In the genomic region with DNA sequence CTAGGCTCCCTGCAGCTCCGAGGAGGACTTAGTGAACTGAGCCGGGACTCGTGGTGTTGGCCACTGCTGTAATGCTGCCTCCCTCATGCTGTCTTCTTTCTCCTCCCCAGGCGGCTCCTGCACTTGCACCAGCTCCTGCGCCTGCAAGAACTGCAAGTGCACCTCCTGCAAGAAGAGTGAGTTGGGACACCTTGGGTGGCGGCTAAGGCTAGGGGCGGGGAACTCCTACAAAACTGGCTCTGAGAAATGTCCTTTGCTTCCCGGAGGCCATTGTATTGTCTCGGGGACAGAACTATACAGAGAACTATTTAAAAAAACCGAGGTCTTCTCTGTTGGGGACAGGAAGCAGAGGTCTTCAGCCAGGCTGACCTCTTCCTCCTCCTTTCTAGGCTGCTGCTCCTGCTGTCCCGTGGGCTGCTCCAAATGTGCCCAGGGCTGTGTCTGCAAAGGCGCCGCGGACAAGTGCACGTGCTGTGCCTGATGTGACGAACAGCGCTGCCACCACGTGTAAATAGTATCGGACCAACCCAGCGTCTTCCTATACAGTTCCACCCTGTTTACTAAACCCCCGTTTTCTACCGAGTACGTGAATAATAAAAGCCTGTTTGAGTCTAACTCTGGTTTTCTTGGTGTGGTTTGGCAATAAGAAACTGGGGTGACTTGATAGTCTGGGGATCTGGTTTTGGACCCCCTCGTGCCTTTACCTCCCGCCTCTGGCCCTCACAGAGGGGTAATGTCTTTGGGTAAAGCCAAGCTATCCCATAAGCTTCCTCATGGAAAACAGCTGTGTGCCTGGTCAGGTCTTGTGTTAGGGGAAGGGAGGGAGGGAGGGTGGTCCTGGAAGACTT, we compare ENCODE assay signal across 8 mouse cellular contexts. TPM values are rescaled to one million over a fixed set of nuclear protein-coding genes. Genes with fewer than 3 reads are reported as not detected.
A peak's percentile ranks its signal among the peaks of the same experiment; 100 is the strongest.
DNase-seq lines count a peak whose midpoint lies in the region; ATAC-seq and TF ChIP-seq lines count a peak whose summit lies in the region.

No protein-coding gene starts in this region.

- no peaks in the 10 kb centered on the region for H3K36me3 ChIP-seq in E14TG2a.4 (ENCODE audit: insufficient read depth, low read length)
- no peaks in the 10 kb centered on the region for H3K36me3 ChIP-seq in forebrain, embryonic 10.5 days (replicated peaks)
- H3K36me3 ChIP-seq in intestine, embryonic 15.5 days, result no peaks in the 10 kb centered on the region

- no peak for TF ChIP-seq CTCF in E14TG2a.4 (conservative IDR thresholded peaks at IDR 0.05; ENCODE audit: low read length)

- 4% methylated on average over 25 of the region's 25 CpGs for WGBS in forebrain, embryonic 10.5 days
- 5% methylated on average over 25 of the region's 25 CpGs for WGBS in intestine, embryonic 15.5 days

- H3K9ac ChIP-seq in intestine, embryonic 15.5 days, result peak overlapping the region; percentile 64

- H3K9me3 ChIP-seq in E14TG2a.4 (ENCODE audit: low read length), result no peaks in the 10 kb centered on the region
- no peaks in the 10 kb centered on the region for H3K9me3 ChIP-seq in forebrain, embryonic 10.5 days
- no peaks in the 10 kb centered on the region for H3K9me3 ChIP-seq in intestine, embryonic 15.5 days

- peak; percentile 51 to 81 for DNase-seq in adrenal gland, adult (ENCODE audit: inconsistent age in 2 of 2, low spot score in 1 of 2)
- no peak for DNase-seq in adrenal gland, adult 8-10 months
- DNase-seq in forebrain, embryonic 10.5 days (ENCODE audit: extremely low spot score, low spot score), result peak; percentile 56
- peak; percentile 19 to 31 for DNase-seq in lung, postnatal 4 days
- DNase-seq in left cerebral cortex, postnatal 10 days (ENCODE audit: extremely low spot score in 1 of 2, low spot score in 2 of 2), result no peak
- no peak for DNase-seq in right cerebral cortex, adult 18-20 months

- ATAC-seq in intestine, embryonic 15.5 days, result no peak

- intact Hi-C loops in left cerebral cortex, postnatal 10 days (cut with DNase I), result no loop called here

- peak overlapping the region; percentile 86 for H3K4me3 ChIP-seq in E14TG2a.4 (replicated peaks; ENCODE audit: low read length)
- peak overlapping the region; percentile 52 for H3K4me3 ChIP-seq in forebrain, embryonic 10.5 days
- H3K4me3 ChIP-seq in intestine, embryonic 15.5 days (replicated peaks), result peak overlapping the region; percentile 48

- peak overlapping the region; percentile 76 for H3K4me2 ChIP-seq in intestine, embryonic 15.5 days (replicated peaks)

- H3K27me3 ChIP-seq in E14TG2a.4 (ENCODE audit: insufficient read depth, low read length), result peaks cover 45% of the 10 kb centered on the region
- H3K27me3 ChIP-seq in forebrain, embryonic 10.5 days (ENCODE audit: poor library complexity, severe bottlenecking), result peaks cover 100% of the 10 kb centered on the region
- H3K27me3 ChIP-seq in intestine, embryonic 15.5 days (replicated peaks), result peaks cover 27% of the 10 kb centered on the region

- peak overlapping the region; percentile 71 for H3K27ac ChIP-seq in forebrain, embryonic 10.5 days
- peak overlapping the region; percentile 78 for H3K27ac ChIP-seq in intestine, embryonic 15.5 days

- peaks cover 77% of the 10 kb centered on the region for H3K4me1 ChIP-seq in E14TG2a.4 (replicated peaks; ENCODE audit: low read depth, low read length)
- H3K4me1 ChIP-seq in forebrain, embryonic 10.5 days, result peaks cover 46% of the 10 kb centered on the region
- peaks cover 23% of the 10 kb centered on the region for H3K4me1 ChIP-seq in intestine, embryonic 15.5 days (replicated peaks)

RNA-seq across cellular contexts. Expression of a gene that starts 1.1 kb away (rescaled TPM):
- total RNA-seq in adrenal gland, adult 8-10 months (2022), result 100 to 1,000 TPM; 179 to 332 (median 286) TPM
- 204 and 219 TPM in 2 replicates for polyA plus RNA-seq in forebrain, embryonic 10.5 days (2016; fragmentation: Nextera tagmentation; extraction: Ambion mirVana)
- polyA plus RNA-seq in intestine, embryonic 15.5 days (2015; fragmentation: Nextera tagmentation; extraction: Ambion mirVana), result 2,231 and 2,526 TPM in 2 replicates
- total RNA-seq in left cerebral cortex, postnatal 10 days (2021), result 100 to 1,000 TPM in 1 of 2 experiments, 10 to 100 TPM in 1; 80.3 to 200 TPM

RNA-seq across cellular contexts. Expression of a gene that starts 7.5 kb away (rescaled TPM):
- 100 to 1,000 TPM; 120 to 244 (median 215) TPM for total RNA-seq in adrenal gland, adult 8-10 months (2022)
- 55.1 and 68.7 TPM in 2 replicates for polyA plus RNA-seq in forebrain, embryonic 10.5 days (2016; fragmentation: Nextera tagmentation; extraction: Ambion mirVana)
- 522 and 534 TPM in 2 replicates for polyA plus RNA-seq in intestine, embryonic 15.5 days (2015; fragmentation: Nextera tagmentation; extraction: Ambion mirVana)
- 100 to 1,000 TPM in 1 of 2 experiments, 10 to 100 TPM in 1; 63.5 to 266 TPM for total RNA-seq in left cerebral cortex, postnatal 10 days (2021)

RNA-seq across cellular contexts. Expression of a gene that starts 27.5 kb away (rescaled TPM):
- total RNA-seq in adrenal gland, adult 8-10 months (2022), result 10 to 100 TPM in 2 of 4 experiments, 1 to 10 TPM in 2; 7.4 to 11.2 (median 9.6) TPM
- polyA plus RNA-seq in forebrain, embryonic 10.5 days (2016; fragmentation: Nextera tagmentation; extraction: Ambion mirVana), result 20.7 and 21.5 TPM in 2 replicates
- 4.4 and 5.6 TPM in 2 replicates for polyA plus RNA-seq in intestine, embryonic 15.5 days (2015; fragmentation: Nextera tagmentation; extraction: Ambion mirVana)
- total RNA-seq in left cerebral cortex, postnatal 10 days (2021), result 100 to 1,000 TPM; 452 to 527 TPM

RNA-seq across cellular contexts. Expression of a gene that starts 34.4 kb away (rescaled TPM):
- total RNA-seq in adrenal gland, adult 8-10 months (2022), result 10 to 100 TPM; 14.4 to 19.4 (median 17.0) TPM
- polyA plus RNA-seq in forebrain, embryonic 10.5 days (2016; fragmentation: Nextera tagmentation; extraction: Ambion mirVana), result 155 and 164 TPM in 2 replicates
- 70.2 and 74.9 TPM in 2 replicates for polyA plus RNA-seq in intestine, embryonic 15.5 days (2015; fragmentation: Nextera tagmentation; extraction: Ambion mirVana)
- 10 to 100 TPM; 49.1 to 51.0 TPM for total RNA-seq in left cerebral cortex, postnatal 10 days (2021)

RNA-seq across cellular contexts. Expression of a gene that starts 42.9 kb away (rescaled TPM):
- total RNA-seq in adrenal gland, adult 8-10 months (2022), result not detected
- not detected in 2 replicates for polyA plus RNA-seq in forebrain, embryonic 10.5 days (2016; fragmentation: Nextera tagmentation; extraction: Ambion mirVana)
- polyA plus RNA-seq in intestine, embryonic 15.5 days (2015; fragmentation: Nextera tagmentation; extraction: Ambion mirVana), result 4.1 and 4.2 TPM in 2 replicates
- total RNA-seq in left cerebral cortex, postnatal 10 days (2021), result not detected

Comparison
In these comparisons a context has a peak if more than half of its experiments do, and no peak if none do; other contexts are left out.
1. DNase-seq: peak in adrenal gland, adult (2 of 2), forebrain, embryonic 10.5 days (single experiment) and lung, postnatal 4 days (2 of 2); none in adrenal gland, adult 8-10 months (single experiment), left cerebral cortex, postnatal 10 days (0 of 2) and right cerebral cortex, adult 18-20 months (single experiment).
2. RNA of a gene that starts 27.5 kb away (total RNA-seq): 452 to 527 TPM in left cerebral cortex, postnatal 10 days; 7.4 to 11.2 TPM in adrenal gland, adult 8-10 months; every median in the first group is over 10 times any median in the second.
3. Peak in every context shown above with its lines, with median percentiles within 50 percentile points of each other: H3K4me3 ChIP-seq.